Mouse (Mus musculus) Patski (cell line): ENCODE data around the gene Lrrc17. TPM values are rescaled to one million over a fixed set of nuclear protein-coding genes. Genes with fewer than 3 reads are reported as not detected.

Experiments used
- ATAC-seq: fragments of 100-300 bp; one replicate; pipeline ENCODE4 v1.8.0; 2021
- CTCF ChIA-PET: fragments of 350-600 bp; sonication (Branson Sonifier 250); formaldehyde crosslinking; loops from one replicate; lab custom pipeline; 2022; ENCODE audit warnings: inconsistent platforms; lab: Charles Lee
- POLR2A ChIA-PET: fragments of 350-600 bp; sonication (Branson Sonifier 250); formaldehyde crosslinking; loops from one replicate; lab custom pipeline; 2022; ENCODE audit warnings: antibody characterized with exemption, inconsistent platforms; lab: Charles Lee
- DNase-seq: peaks from one replicate; pipeline ENCODE4 v3.0.0-alpha.2; 2011; ENCODE audit warnings: low read depth, low spot score
- H3K27me3 ChIP-seq: fragments of 371-371 bp; one replicate; pipeline ENCODE4 v1.5.1; 2021
- CTCF ChIP-seq: fragments of 100-300 bp; IDR thresholded peaks from one replicate; pipeline ENCODE4 v1.5.1; 2021
- in situ Hi-C: fragments of 300-500 bp; cut with MboI; formaldehyde crosslinking; loops from 3 replicates; pipeline ENCODE4 v1.11.1; 2018; ENCODE audit warnings: low pct_unique_long_range_greater_than_20kb, mixed read lengths
- polyA plus RNA-seq: library from polyadenylated mRNA; unstranded; gene quantifications from one replicate; pipeline ENCODE4 v1.2.3, GENCODE M21; 2021

Gene Lrrc17
- polyA plus RNA-seq, 1 experiment from 2014 or later = not detected

DNA sequence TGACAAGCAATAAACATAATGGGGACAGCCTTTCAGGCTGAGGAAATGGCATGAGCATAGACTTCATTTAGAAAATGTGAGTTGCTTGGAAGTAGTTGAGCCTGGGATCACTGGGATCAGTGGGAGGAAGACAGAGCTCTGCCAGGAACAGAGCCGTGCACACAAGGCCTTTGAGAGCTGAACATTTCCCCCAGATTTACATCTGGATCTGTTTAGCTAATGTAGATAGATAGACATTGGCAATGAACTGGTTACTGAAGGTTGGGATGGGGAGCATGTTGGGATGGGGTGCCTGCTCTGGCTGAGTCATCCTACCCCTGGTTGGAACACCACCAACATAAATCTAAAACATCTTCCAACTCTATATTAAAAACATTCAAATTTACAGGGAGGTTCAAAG lies 36.5 kb upstream of the Lrrc17 start:
- ChIA-PET CTCF (no interaction called here), POLR2A (no interaction called here)
- no peak for DNase-seq
- in situ Hi-C loops = no loop called here
- H3K27me3 ChIP-seq = no peaks in the 10 kb centered on the region
- ATAC-seq = no peak
- TF ChIP-seq CTCF = no peak

GRCm38 (mm10) chr5:21509801-21510200 lies 33.6 kb upstream of the Lrrc17 start:
- no peaks in the 10 kb centered on the region for H3K27me3 ChIP-seq
- TF ChIP-seq CTCF = no peak
- in situ Hi-C loops = no loop called here
- CTCF ChIA-PET = interaction anchor here (0.9 to 3.3 kb wide), 3 partner anchors 9 to 16 kb away, joined by 3 to 11 read pairs (median 8); no protein-coding TSS in a partner anchor
- POLR2A ChIA-PET = no interaction called here
- ATAC-seq = no peak
- DNase-seq = no peak

DNA sequence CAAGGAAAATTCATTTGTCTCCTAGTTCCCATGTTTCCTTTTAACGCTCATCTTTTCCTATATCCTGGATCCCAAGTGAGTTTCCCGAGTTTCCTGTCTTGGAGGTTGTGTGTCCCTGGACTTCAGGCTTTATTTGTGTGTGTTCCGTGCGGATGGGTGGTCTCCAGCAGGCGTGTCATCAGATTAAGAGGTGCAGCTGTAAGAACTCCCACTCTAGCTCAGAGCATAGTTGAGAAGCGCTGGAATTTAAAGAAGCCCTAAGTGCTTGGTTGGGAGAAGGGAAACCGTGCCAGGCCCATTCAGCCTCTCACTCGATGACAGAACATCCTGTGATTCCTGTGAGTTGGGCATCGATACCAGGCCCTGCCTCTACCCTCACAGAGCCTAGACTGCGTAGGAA lies 30.0 kb upstream of the Lrrc17 start:
- ATAC-seq = no peak

DNA sequence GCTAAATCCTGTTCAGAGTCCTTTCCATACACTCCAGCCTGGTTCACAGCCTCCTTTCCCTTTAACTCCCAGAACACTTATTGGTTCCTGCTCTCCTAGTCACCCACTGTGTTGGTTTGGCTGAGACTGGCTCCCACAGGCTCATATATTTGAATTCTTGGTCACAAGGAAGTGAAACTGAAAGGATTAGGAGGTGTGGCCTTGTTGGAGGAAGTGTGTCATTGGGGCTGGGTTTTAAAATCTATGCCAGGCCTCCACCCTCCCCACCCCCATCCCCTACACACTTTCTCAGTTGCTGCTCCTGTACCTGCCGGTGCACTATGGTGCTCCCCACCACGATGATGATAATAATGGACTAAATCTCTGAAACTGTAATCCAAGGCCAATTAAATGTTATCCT lies 25.8 kb upstream of the Lrrc17 start:
- DNase-seq (no peak), ATAC-seq (no peak)
- ChIA-PET CTCF (interaction anchor here (2.0 kb wide), 1 partner anchor 13 kb away, joined by 4 read pairs; no protein-coding TSS in a partner anchor), POLR2A (no interaction called here)
- in situ Hi-C loops = no loop called here
- H3K27me3 ChIP-seq = no peaks in the 10 kb centered on the region
- no peak for TF ChIP-seq CTCF

More for the DNA sequence above, 30.0 kb upstream of the Lrrc17 start:
- POLR2A ChIA-PET = no interaction called here
- CTCF ChIA-PET = interaction anchor here (1.1 to 2.1 kb wide), 3 partner anchors 12 to 31 kb away, joined by 3 to 7 read pairs (median 3); no protein-coding TSS in a partner anchor
- TF ChIP-seq CTCF = no peak
- in situ Hi-C loops = no loop called here
- no peak for DNase-seq
- H3K27me3 ChIP-seq = no peaks in the 10 kb centered on the region

GRCm38 (mm10) chr5:21518207-21518606 lies 25.2 kb upstream of the Lrrc17 start:
- DNase-seq (no peak), ATAC-seq (no peak)
- no peak for TF ChIP-seq CTCF
- ChIA-PET CTCF (interaction anchor here (1.0 to 2.0 kb wide), 2 partner anchors 12 to 19 kb away, joined by 3 to 4 read pairs; no protein-coding TSS in a partner anchor), POLR2A (no interaction called here)
- in situ Hi-C loops = no loop called here
- H3K27me3 ChIP-seq = no peaks in the 10 kb centered on the region

DNA sequence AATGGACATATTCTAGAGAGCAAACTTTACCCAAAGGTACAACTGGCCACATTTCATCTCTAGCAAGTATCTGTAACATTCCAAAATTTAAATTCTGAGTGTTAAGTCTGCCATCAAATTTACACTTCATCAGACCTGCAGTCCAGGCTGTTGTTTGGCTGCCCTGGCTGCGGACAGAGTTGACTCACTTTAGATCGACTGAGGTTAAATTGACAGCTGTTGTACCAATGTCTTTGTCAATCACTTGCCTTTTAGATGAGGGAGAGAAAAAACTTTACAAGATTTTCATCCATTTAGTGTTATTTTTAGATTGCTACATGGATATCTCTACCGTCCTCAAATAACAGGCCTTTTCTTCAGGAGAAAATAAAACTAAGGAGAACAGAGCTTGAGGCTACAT lies 24.2 kb upstream of the Lrrc17 start:
- no peak for DNase-seq
- POLR2A ChIA-PET = no interaction called here

GRCm38 (mm10) chr5:21526835-21527485 lies 16.4 kb upstream of the Lrrc17 start:
- in situ Hi-C loops = no loop called here
- CTCF ChIA-PET = interaction anchor here (0.9 kb wide), 1 partner anchor 13 kb away, joined by 3 read pairs; no protein-coding TSS in a partner anchor
- POLR2A ChIA-PET = interaction anchor here (1.2 kb wide), 1 partner anchor 11 kb away, joined by 3 read pairs; no protein-coding TSS in a partner anchor
- TF ChIP-seq CTCF = no peak
- DNase-seq = no peak
- ATAC-seq = no peak
- no peaks in the 10 kb centered on the region for H3K27me3 ChIP-seq

More for the DNA sequence above, 24.2 kb upstream of the Lrrc17 start:
- in situ Hi-C loops = no loop called here
- no peaks in the 10 kb centered on the region for H3K27me3 ChIP-seq
- TF ChIP-seq CTCF = no peak
- no peak for ATAC-seq
- CTCF ChIA-PET = interaction anchor here (1.0 kb wide), 1 partner anchor 18 kb away, joined by 3 read pairs; no protein-coding TSS in a partner anchor

GRCm38 (mm10) chr5:21527488-21527911 lies 15.9 kb upstream of the Lrrc17 start:
- no peak for TF ChIP-seq CTCF
- ATAC-seq = no peak
- no peak for DNase-seq
- H3K27me3 ChIP-seq = no peaks in the 10 kb centered on the region
- CTCF ChIA-PET = no interaction called here
- in situ Hi-C loops = no loop called here
- POLR2A ChIA-PET = interaction anchor here (1.2 kb wide), 1 partner anchor 11 kb away, joined by 3 read pairs; no protein-coding TSS in a partner anchor

DNA sequence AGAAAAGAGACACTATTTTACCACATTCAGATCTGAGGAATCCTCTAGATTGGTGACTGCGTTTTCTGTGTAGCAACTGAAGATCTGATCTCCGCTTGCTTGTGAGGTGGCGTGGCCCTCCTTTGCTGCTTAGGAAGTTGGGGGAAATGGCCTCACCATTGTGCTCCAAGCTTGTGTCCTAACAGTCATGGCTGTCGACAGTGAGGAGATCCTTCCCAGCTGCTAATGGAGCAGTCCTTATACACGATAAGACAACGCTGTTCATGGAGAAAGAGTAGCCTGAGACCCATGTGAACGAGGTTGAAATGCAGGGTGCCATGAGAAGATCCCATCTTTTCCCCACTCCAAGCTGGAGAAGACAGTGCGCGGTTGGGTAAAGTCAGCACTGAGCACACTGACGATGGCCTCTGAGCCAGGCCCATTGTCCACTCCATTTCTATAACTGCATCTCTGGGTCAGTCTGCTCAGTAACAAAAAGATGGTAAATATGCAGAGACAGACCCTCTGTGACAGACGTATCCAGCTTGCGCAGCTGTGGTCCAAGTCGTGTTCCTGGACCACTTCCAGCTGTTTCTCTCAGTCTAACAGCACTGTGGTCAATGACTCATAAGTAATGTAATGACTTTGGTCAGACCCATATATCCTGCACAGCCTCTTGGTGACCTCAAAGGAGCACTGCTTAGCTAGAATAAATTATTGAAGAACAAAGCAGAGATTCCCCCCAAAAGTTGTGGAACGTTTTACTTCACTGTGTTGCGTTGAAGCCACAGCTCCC lies 15.1 kb upstream of the Lrrc17 start:
- ATAC-seq (no peak), DNase-seq (peak; percentile 39)
- POLR2A ChIA-PET = no interaction called here
- TF ChIP-seq CTCF = no peak
- in situ Hi-C loops = no loop called here
- CTCF ChIA-PET = interaction anchor here (1.0 to 1.2 kb wide), 3 partner anchors 18 to 113 kb away, joined by 3 read pairs; no protein-coding TSS in a partner anchor
- no peaks in the 10 kb centered on the region for H3K27me3 ChIP-seq

GRCm38 (mm10) chr5:21529110-21529720 lies 14.1 kb upstream of the Lrrc17 start:
- no peak for DNase-seq
- in situ Hi-C loops = no loop called here
- no peak for TF ChIP-seq CTCF
- POLR2A ChIA-PET = no interaction called here
- no peak for ATAC-seq
- no peaks in the 10 kb centered on the region for H3K27me3 ChIP-seq
- CTCF ChIA-PET = interaction anchor here (1.0 to 1.2 kb wide), 3 partner anchors 19 to 112 kb away, joined by 3 read pairs; no protein-coding TSS in a partner anchor
